Comparison of ENCODE assay signal across 20 mouse cellular contexts in genomic region chr15:7781517-7781916, GRCm38 (mm10). TPM values are rescaled to one million over a fixed set of nuclear protein-coding genes. Genes with fewer than 3 reads are reported as not detected.
A peak's percentile ranks its signal among the peaks of the same experiment; 100 is the strongest.
DNase-seq lines count a peak whose midpoint lies in the region; ATAC-seq and TF ChIP-seq lines count a peak whose summit lies in the region.
"Had no signal": no experiment of that assay in that cellular context is flagged by ENCODE, and none has a peak within 500 bp of the region (broad histone marks: within the 10 kb centered on the region; RNA-seq: fewer than 3 reads in every experiment).

No protein-coding gene starts in this region.

- H3K79me2 ChIP-seq in heart, adult 2 months (replicated peaks; ENCODE audit: control insufficient read depth, insufficient read depth, low read length) = no peaks in the 10 kb centered on the region

- no peaks in the 10 kb centered on the region for H3K9me3 ChIP-seq in heart, embryonic 10.5 days
- peaks cover 5% of the 10 kb centered on the region for H3K9me3 ChIP-seq in heart, embryonic 14.5 days (ENCODE audit: control insufficient read depth, low read length)
- H3K9me3 ChIP-seq in liver, postnatal 0 days (ENCODE audit: low read length) = no peaks in the 10 kb centered on the region
- H3K9me3 ChIP-seq: kidney, embryonic 15.5 days had no signal

- no peak for TF ChIP-seq POLR2A in heart, adult 2 months (IDR thresholded peaks at IDR 0.05; ENCODE audit: insufficient read depth, low read depth, low read length)
- TF ChIP-seq POLR2A in thymus, adult 2 months (IDR thresholded peaks at IDR 0.05; ENCODE audit: control insufficient read depth, extremely low read depth, insufficient read depth, low read length, poor library complexity) = no peak

- TF ChIP-seq CTCF in heart, adult 2 months (IDR thresholded peaks at IDR 0.05) = no peak
- TF ChIP-seq CTCF in thymus, adult 2 months (IDR thresholded peaks at IDR 0.05; ENCODE audit: borderline replicate concordance, control insufficient read depth, extremely low read depth, insufficient read depth, low read length, poor library complexity) = no peak
- TF ChIP-seq CTCF in liver, postnatal 0 days (IDR thresholded peaks at IDR 0.05; ENCODE audit: low read depth) = no peak

- H3K9ac ChIP-seq in heart, adult 2 months (ENCODE audit: low read depth, low read length) = no peak overlapping the region
- no peak overlapping the region for H3K9ac ChIP-seq in heart, embryonic 14.5 days (ENCODE audit: low read length)
- no peak overlapping the region for H3K9ac ChIP-seq in liver, postnatal 0 days (replicated peaks)
- H3K9ac ChIP-seq: embryonic facial prominence, embryonic 12.5 days; forebrain, postnatal 0 days; hindbrain, embryonic 15.5 days; kidney, embryonic 15.5 days had no signal

- peak overlapping the region; percentile 8; the same call in 1 of the 2 replicates for H3K4me2 ChIP-seq in heart, embryonic 14.5 days (ENCODE audit: low read length)
- H3K4me2 ChIP-seq in liver, postnatal 0 days (ENCODE audit: low read depth, low read length) = no peak overlapping the region
- H3K4me2 ChIP-seq: embryonic facial prominence, embryonic 12.5 days; hindbrain, embryonic 15.5 days; kidney, embryonic 15.5 days had no signal

- H3K27me3 ChIP-seq in heart, adult 2 months (ENCODE audit: control insufficient read depth, insufficient read depth, low read length) = no peaks in the 10 kb centered on the region
- no peaks in the 10 kb centered on the region for H3K27me3 ChIP-seq in heart, embryonic 10.5 days (ENCODE audit: insufficient read depth, poor library complexity, severe bottlenecking)
- 0 out of 2 replicates have a peak, but pooled peaks cover 6% of the 10 kb centered on the region for H3K27me3 ChIP-seq in heart, embryonic 14.5 days (ENCODE audit: control insufficient read depth, insufficient read depth, low read length)
- no peaks in the 10 kb centered on the region for H3K27me3 ChIP-seq in thymus, adult 2 months (ENCODE audit: control insufficient read depth, insufficient read depth, low read length)
- no peaks in the 10 kb centered on the region for H3K27me3 ChIP-seq in liver, postnatal 0 days (ENCODE audit: insufficient read depth, low read length)
- H3K27me3 ChIP-seq: embryonic facial prominence, embryonic 12.5 days; hindbrain, embryonic 15.5 days; kidney, embryonic 15.5 days had no signal

- 49% methylated on average over 5 of the region's 5 CpGs for WGBS in heart, adult 2 months
- 59% methylated on average over 5 of the region's 5 CpGs for WGBS in heart, embryonic 10.5 days
- 28% methylated on average over 5 of the region's 5 CpGs for WGBS in heart, embryonic 14.5 days
- 92% methylated on average over 5 of the region's 5 CpGs for WGBS in thymus, adult 2 months
- WGBS in liver, postnatal 0 days (ENCODE audit: insufficient replicate concordance) = 77% methylated on average over 5 of the region's 5 CpGs

- H3K36me3 ChIP-seq in heart, adult 2 months (ENCODE audit: control insufficient read depth, insufficient read depth, low read length) = no peaks in the 10 kb centered on the region
- H3K36me3 ChIP-seq in heart, embryonic 10.5 days = no peaks in the 10 kb centered on the region
- H3K36me3 ChIP-seq in heart, embryonic 14.5 days (ENCODE audit: control insufficient read depth, insufficient read depth, low read length) = no peaks in the 10 kb centered on the region
- H3K36me3 ChIP-seq in thymus, adult 2 months (ENCODE audit: control insufficient read depth, insufficient read depth, low read length) = no peaks in the 10 kb centered on the region
- no peaks in the 10 kb centered on the region for H3K36me3 ChIP-seq in liver, postnatal 0 days (replicated peaks; ENCODE audit: insufficient read depth, low read length)
- H3K36me3 ChIP-seq: embryonic facial prominence, embryonic 12.5 days; hindbrain, embryonic 15.5 days; kidney, embryonic 15.5 days had no signal

- DNase-seq in heart, adult 2 months = peak; percentile 24 to 55
- DNase-seq in heart, embryonic 10.5 days (ENCODE audit: low spot score) = no peak
- peak; percentile 65 for DNase-seq in heart, postnatal 10 days
- DNase-seq in heart, postnatal 4 days = peak; percentile 59
- DNase-seq in thymus, adult 2 months = no peak
- no peak for DNase-seq in liver, postnatal 0 days
- no peak for DNase-seq in cerebellum, postnatal 4 days (ENCODE audit: low spot score in 2 of 2)
- DNase-seq: adrenal gland, adult 2 months; adrenal gland, postnatal 25 days; cerebellum, adult 2 months; cerebellum, postnatal 10 days; forebrain, postnatal 0 days; gastrocnemius, postnatal 14 days; kidney, adult 2 months had no signal

- H3K4me3 ChIP-seq in heart, adult 2 months = no peak overlapping the region
- no peak overlapping the region for H3K4me3 ChIP-seq in heart, embryonic 10.5 days
- H3K4me3 ChIP-seq in heart, embryonic 14.5 days (ENCODE audit: control insufficient read depth in 1 of 2, insufficient read depth in 1 of 2, low read depth in 1 of 2, low read length in 2 of 2) = no peak overlapping the region
- H3K4me3 ChIP-seq in thymus, adult 2 months (ENCODE audit: control insufficient read depth, insufficient read depth, low read length) = no peak overlapping the region
- H3K4me3 ChIP-seq in liver, postnatal 0 days (ENCODE audit: low read depth, low read length) = no peak overlapping the region
- H3K4me3 ChIP-seq: embryonic facial prominence, embryonic 12.5 days; hindbrain, embryonic 15.5 days; kidney, embryonic 15.5 days had no signal

- ATAC-seq in heart, embryonic 14.5 days (ENCODE audit: insufficient number of reproducible peaks, insufficient read depth, low FRiP score, low read depth) = 0 out of 2 replicates have a peak, but pooled peaks have one; percentile 59
- no peak for ATAC-seq in liver, postnatal 0 days
- ATAC-seq: forebrain, postnatal 0 days; intestine, embryonic 16.5 days had no signal

- peak; percentile 72; the same call in 1 of the 2 replicates for TF ChIP-seq EP300 in heart, adult 2 months (IDR thresholded peaks at IDR 0.05; ENCODE audit: insufficient read depth, low read depth, low read length)
- TF ChIP-seq EP300 in liver, postnatal 0 days (IDR thresholded peaks at IDR 0.05; ENCODE audit: low read depth) = no peak

- intact Hi-C loops in heart, adult 2 months (cut with DNase I) = loop anchor here (1.0 kb wide), 1 partner anchor 207 kb away; no protein-coding TSS in a partner anchor
- intact Hi-C loops in heart, postnatal 10 days (cut with DNase I) = no loop called here

- no peaks in the 10 kb centered on the region for H3K4me1 ChIP-seq in heart, adult 2 months (ENCODE audit: control insufficient read depth, insufficient read depth, low read length)
- H3K4me1 ChIP-seq in heart, embryonic 10.5 days = 0 out of 2 replicates have a peak, but pooled peaks cover 4% of the 10 kb centered on the region
- peaks cover 2 to 13% of the 10 kb centered on the region in 2 experiments; a peak in 3 of 4 replicates for H3K4me1 ChIP-seq in heart, embryonic 14.5 days (ENCODE audit: control insufficient read depth in 2 of 2, insufficient read depth in 2 of 2, low read length in 2 of 2)
- no peaks in the 10 kb centered on the region for H3K4me1 ChIP-seq in thymus, adult 2 months (replicated peaks; ENCODE audit: control insufficient read depth, insufficient read depth, low read length)
- H3K4me1 ChIP-seq in liver, postnatal 0 days (ENCODE audit: insufficient read depth) = no peaks in the 10 kb centered on the region
- H3K4me1 ChIP-seq: embryonic facial prominence, embryonic 12.5 days; hindbrain, embryonic 15.5 days; kidney, embryonic 15.5 days had no signal

- H3K27ac ChIP-seq in heart, adult 2 months = no peak overlapping the region
- H3K27ac ChIP-seq in heart, embryonic 10.5 days = no peak overlapping the region
- H3K27ac ChIP-seq in heart, embryonic 14.5 days (replicated peaks in 1 of 2; ENCODE audit: control insufficient read depth in 1 of 2, insufficient read depth in 1 of 2, low read depth in 2 of 2, low read length in 2 of 2) = no peak overlapping the region
- no peak overlapping the region for H3K27ac ChIP-seq in thymus, adult 2 months (ENCODE audit: control insufficient read depth, insufficient read depth, low read length)
- H3K27ac ChIP-seq in liver, postnatal 0 days (ENCODE audit: low read depth) = no peak overlapping the region
- H3K27ac ChIP-seq: embryonic facial prominence, embryonic 12.5 days; hindbrain, embryonic 15.5 days; kidney, embryonic 15.5 days had no signal

RNA-seq across cellular contexts. Expression of gene Gdnf, which starts 29.1 kb away (rescaled TPM):
- under 1 TPM; 0.39 to 0.68 TPM for total RNA-seq in heart, adult 2 months (2021)
- polyA plus RNA-seq in heart, adult 2 months (2012; rRNA removed) = 0.10 and 0.15 TPM in 2 replicates
- polyA plus RNA-seq in heart, embryonic 10.5 days (2016; fragmentation: Nextera tagmentation; extraction: Ambion mirVana) = 0.14 and 0.30 TPM in 2 replicates
- 0.08 and 0.11 TPM in 2 replicates for polyA plus RNA-seq in heart, embryonic 14.5 days (2014; fragmentation: Nextera tagmentation; extraction: Ambion mirVana)
- total RNA-seq in heart, postnatal 10 days (2021) = 1 to 10 TPM in 1 of 2 experiments, under 1 TPM in 1; 0.81 to 1.1 TPM
- 1 to 10 TPM; 2.1 TPM for total RNA-seq in heart, postnatal 4 days (2021)
- 0.15 and 0.35 TPM in 2 replicates for polyA plus RNA-seq in thymus, adult 2 months (2012; rRNA removed)
- polyA plus RNA-seq in liver, postnatal 0 days (2015; fragmentation: Nextera tagmentation; extraction: Ambion mirVana) = not detected in 2 replicates
- total RNA-seq: adrenal gland, postnatal 25 days; common myeloid progenitor, adult 5-6 weeks had no signal

Comparison
In these comparisons a context has a peak if more than half of its experiments do, and no peak if none do; other contexts are left out.
1. DNase-seq: peak in heart, adult 2 months (2 of 2), heart, postnatal 10 days (2 of 2) and heart, postnatal 4 days (single experiment); none in heart, embryonic 10.5 days (single experiment), thymus, adult 2 months (single experiment), liver, postnatal 0 days (single experiment) and cerebellum, postnatal 4 days (0 of 2).